Mouse (Mus musculus) heart, postnatal 14 days (tissue): ENCODE results near the gene Hist1h2bf. TPM values are rescaled to one million over a fixed set of nuclear protein-coding genes. Genes with fewer than 3 reads are reported as not detected.
A peak's percentile ranks its signal among the peaks of the same experiment; 100 is the strongest.

Experiments used
- DNase-seq, 2 experiments: peaks; one replicate each; pipeline ENCODE4 v3.0.0; 2021 to 2022
- intact Hi-C: fragments of 180-260 bp; cut with DNase I; formaldehyde crosslinking; loops from one replicate; pipeline ENCODE4 v1.15.1; 2025
- long read RNA-seq, 2 experiments: library from polyadenylated mRNA; stranded (forward); transcript quantifications; one replicate each; pipeline ENCODE4 v2.0.0; 2021
- total RNA-seq, 2 experiments: library from RNA; stranded (reverse); gene quantifications; 2 replicates each; pipeline ENCODE4 v1.2.3; 2021

Hist1h2bf gene
- total RNA-seq = 10 to 100 TPM; 45.4 to 89.0 TPM
- long read RNA-seq, experiment 1 = 0 reads
- long read RNA-seq, experiment 2 = 0 reads

DNA sequence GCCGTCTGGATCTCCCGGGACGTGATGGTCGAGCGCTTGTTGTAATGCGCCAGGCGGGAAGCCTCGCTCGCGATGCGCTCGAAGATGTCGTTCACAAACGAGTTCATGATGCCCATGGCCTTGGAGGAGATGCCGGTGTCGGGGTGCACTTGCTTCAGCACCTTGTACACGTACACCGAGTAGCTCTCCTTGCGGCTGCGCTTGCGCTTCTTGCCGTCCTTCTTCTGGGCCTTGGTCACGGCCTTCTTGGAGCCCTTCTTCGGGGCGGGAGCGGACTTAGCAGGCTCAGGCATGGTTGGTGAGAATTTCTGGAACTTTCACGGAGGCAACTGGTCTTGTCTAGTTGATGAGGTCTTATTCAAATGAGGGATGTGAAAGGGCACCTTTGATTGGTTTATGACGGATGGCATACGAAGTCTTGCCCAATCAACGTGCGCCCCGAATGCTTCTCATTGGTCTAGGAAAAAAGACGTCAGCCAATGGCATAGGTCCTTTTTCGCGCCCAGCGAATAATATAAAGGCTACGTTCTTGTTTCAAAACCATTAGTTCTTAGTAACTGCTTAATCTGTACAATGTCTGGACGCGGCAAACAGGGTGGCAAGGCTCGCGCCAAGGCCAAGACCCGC is at the start of gene Hist1h2bf, which contains the start of gene Hist1h2ad:
TSS of gene Hist1h2bf (minus strand) at position 299 of the 627 bp plus-strand sequence.
TSS of gene Hist1h2ad (plus strand) at position 484 of the 627 bp plus-strand sequence.
- DNase-seq = peak; percentile 77 to 85
- intact Hi-C loops = loop anchor here (5.0 kb wide), 1 partner anchor 1537 kb away; the partner anchor contains the start of genes Hist1h2ah and Hist1h2bk

- intact Hi-C loops = loop anchor here (2.0 to 5.0 kb wide), 5 partner anchors 36 to 1891 kb away; partner anchors contain the start of genes Hist1h1c, Hist1h1t, Hist1h2ac and Hist1h4c
- peak; percentile 10 to 28 for DNase-seq
These were observed 49.0 kb upstream of the Hist1h2bf start for GRCm38 (mm10) chr13:23622861-23623450.

GRCm38 (mm10) chr13:23622175-23622671 is 48.2 kb upstream of the Hist1h2bf start, which contains the start of gene Hist1h1e:
Gene Hist1h1e (minus strand): TSS chr13:23622558.
- peak; percentile 93 to 97 for DNase-seq
- intact Hi-C loops = loop anchor here (2.0 to 5.0 kb wide), 5 partner anchors 35 to 1890 kb away; partner anchors contain the start of genes Hist1h1c, Hist1h1t, Hist1h2ac and Hist1h4c

DNA sequence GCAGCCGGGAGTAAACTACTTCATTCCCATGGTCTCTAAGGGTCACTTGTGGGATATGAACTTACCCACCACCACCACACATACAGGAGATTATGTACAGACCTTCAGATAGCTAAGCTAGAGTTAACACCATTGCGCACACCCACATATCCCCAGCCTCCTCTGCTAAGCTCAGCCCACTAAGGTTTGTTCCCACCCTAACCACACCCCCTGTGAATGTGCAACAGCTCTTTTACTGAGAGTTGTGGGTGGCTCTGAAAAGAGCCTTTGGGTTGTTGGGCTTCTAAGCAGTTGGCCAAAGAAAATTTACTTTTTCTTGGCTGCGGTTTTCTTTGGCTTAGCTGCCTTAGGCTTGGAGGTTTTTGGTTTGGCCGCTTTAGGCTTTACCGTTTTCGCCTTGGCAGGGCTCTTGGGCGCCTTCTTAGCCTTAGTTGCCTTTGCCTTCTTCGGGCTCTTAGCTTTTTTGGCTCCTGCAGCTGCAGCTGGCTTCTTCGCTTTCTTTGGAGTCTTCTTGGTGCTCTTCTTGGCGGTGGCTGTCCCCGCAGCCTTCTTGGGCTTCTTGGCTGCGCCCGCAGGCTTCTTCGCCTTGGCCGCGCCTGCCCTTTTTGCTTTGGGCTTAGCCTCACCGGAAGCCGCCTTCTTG is 47.7 kb upstream of the Hist1h2bf start:
- peak; percentile 55 to 74 for DNase-seq
- intact Hi-C loops = loop anchor here (2.0 to 5.0 kb wide), 5 partner anchors 34 to 1889 kb away; partner anchors contain the start of genes Hist1h1c, Hist1h1t, Hist1h2ac and Hist1h4c

- intact Hi-C loops = loop anchor here (5.0 kb wide), 3 partner anchors 34 to 1889 kb away; partner anchors contain the start of genes Hist1h1t and Hist1h4c
- peak; percentile 50 to 65 for DNase-seq
These were observed 46.9 kb upstream of the Hist1h2bf start, which contains the start of gene Hist1h2be for GRCm38 (mm10) chr13:23620733-23621531. Gene Hist1h2be (minus strand): TSS chr13:23621124.

- intact Hi-C loops = loop anchor here (5.0 kb wide), 3 partner anchors 33 to 1888 kb away; partner anchors contain the start of genes Hist1h1t and Hist1h4c
- no peak for DNase-seq
These were observed 46.2 kb upstream of the Hist1h2bf start for GRCm38 (mm10) chr13:23620056-23620732.

DNA sequence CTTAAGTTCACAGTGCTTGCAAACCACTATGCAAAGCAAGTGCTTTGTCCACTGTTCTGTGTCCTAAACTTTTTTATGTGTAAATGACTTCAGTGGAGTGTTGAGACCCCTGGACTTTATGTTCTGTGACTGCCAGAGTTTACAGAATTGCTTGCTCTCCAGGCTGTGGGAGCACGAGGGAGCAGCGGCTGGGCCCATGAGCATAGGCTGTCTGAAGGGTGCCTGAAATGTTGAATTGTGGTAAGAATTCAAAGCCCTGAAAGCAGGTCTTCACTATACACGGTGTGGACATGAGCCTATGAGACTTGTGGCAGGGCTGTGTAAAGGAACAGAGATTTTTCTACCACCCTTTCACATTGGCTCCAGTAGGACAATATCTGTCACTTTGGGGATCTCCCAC is 37.6 kb upstream of the Hist1h2bf start:
- intact Hi-C loops = no loop called here
- DNase-seq = no peak

DNA sequence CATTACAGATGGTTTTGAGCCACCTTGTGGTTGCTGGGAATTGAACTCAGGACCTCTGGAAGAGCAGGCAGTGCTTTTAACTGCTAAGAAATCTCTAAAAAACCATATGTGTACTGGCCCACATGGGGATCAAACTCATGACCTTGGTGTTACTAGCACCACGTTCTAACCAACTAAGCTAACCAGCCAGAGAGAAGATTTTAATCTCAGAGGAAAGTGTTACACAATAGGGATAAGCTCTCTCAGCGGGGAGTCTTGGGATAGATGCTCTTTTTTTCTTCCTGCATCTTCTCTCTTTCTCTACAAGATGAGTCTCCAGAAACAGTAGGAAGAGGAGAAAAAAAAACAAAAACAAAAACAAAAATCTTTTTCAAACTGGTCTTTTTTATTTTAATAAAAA is 36.4 kb upstream of the Hist1h2bf start:
- no peak for DNase-seq
- intact Hi-C loops = no loop called here

GRCm38 (mm10) chr13:23609844-23610243 is 35.8 kb upstream of the Hist1h2bf start:
- intact Hi-C loops = no loop called here
- DNase-seq = no peak

DNA sequence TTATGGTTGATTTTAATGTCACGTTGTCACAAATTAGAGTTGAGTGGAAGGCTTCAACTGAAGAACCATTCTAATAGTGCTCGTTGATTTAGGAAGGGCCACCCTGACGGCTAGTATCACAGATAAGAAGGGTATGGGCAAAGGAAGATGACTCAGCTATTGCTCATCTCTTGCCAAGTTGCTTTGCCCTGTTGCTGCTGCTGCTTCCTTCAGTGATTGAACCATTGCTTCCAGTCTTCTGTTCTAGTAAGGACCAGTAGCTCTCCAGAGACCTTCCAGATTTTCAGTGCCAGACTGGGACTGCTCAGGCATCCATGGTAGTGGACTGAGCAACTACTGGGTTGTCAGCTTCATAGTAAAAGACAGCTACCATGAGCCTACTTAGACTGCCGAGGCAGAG is 35.2 kb upstream of the Hist1h2bf start:
- DNase-seq = no peak
- intact Hi-C loops = no loop called here

GRCm38 (mm10) chr13:23605052-23605451 is 31.1 kb upstream of the Hist1h2bf start:
- no peak for DNase-seq
- intact Hi-C loops = no loop called here

GRCm38 (mm10) chr13:23604452-23604851 is 30.5 kb upstream of the Hist1h2bf start:
- intact Hi-C loops = no loop called here
- no peak for DNase-seq

GRCm38 (mm10) chr13:23603182-23603699 is 29.2 kb upstream of the Hist1h2bf start:
- intact Hi-C loops = no loop called here

DNA sequence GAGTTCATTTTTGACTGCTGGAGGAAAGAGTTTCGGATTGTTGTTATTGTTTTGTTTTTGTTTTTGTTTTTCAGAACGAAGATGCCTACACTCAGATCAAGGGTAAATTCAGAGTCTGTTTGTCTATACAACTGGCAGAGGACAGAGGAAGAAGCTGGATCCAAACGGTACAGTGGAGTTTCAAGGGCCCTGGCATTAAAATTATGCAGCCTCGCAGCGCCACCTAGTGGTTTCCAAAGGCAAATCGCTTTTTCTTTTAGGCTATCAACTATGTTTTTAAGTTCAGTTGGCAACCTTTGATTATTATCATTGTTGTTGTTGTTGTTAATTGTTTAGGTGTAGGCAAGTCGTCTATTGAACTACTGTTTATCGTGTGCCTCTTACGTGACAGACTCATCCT is 24.0 kb upstream of the Hist1h2bf start:
- DNase-seq = peak; percentile 82 to 87
- intact Hi-C loops = loop anchor here (2.0 to 10.0 kb wide), 2 partner anchors 167 to 1553 kb away; partner anchors contain the start of genes Hist1h2ag, Hist1h2bj and Hist1h4i

More at GRCm38 (mm10) chr13:23603182-23603699, 29.2 kb upstream of the Hist1h2bf start:
- DNase-seq = no peak

- intact Hi-C loops = loop anchor here (10.0 kb wide), 1 partner anchor 1551 kb away; the partner anchor contains the start of genes Hist1h2ag, Hist1h2bj and Hist1h4i
- no peak for DNase-seq
These were observed 21.8 kb upstream of the Hist1h2bf start for GRCm38 (mm10) chr13:23595622-23596372.

GRCm38 (mm10) chr13:23595185-23595584 is 21.2 kb upstream of the Hist1h2bf start:
- intact Hi-C loops = loop anchor here (10.0 kb wide), 1 partner anchor 1550 kb away; the partner anchor contains the start of genes Hist1h2ag, Hist1h2bj and Hist1h4i
- no peak for DNase-seq

DNA sequence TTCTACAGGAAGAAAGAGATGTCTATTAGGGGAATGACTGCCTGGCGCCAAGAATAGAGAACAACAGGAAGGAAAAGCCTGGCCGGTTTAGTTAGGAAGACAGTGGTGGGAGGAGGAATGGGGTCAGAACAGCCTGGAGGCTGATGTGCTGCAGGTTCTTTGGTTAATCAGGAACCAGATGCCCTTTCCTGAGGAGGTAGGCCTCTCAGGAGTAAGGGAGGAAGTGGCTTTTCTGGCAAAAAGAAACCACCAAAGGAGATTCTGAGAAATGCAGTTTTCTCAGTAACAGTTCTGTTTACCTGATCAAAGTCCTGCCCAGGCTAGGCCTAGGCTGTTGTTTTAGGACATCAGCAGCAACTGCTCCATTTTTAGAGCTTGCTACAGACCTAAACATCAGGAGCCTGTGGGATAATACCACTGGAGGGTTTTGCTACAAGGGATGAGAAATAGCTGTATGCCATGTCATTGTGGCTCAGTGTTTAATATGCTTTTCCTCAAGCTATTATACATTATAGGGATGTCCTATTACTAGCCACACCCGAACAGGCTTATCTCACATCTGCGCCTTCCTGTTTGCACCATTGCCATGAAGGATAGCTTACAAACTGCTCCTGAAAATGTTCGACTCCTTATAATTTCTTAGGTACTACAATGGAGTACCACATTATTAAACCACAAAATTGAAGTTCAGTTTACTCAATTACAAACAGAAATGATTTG is 19.2 kb upstream of the Hist1h2bf start:
- intact Hi-C loops = loop anchor here (10.0 kb wide), 1 partner anchor 1548 kb away; the partner anchor contains the start of genes Hist1h2ag, Hist1h2bj and Hist1h4i
- no peak for DNase-seq
